Mouse (Mus musculus) megakaryocyte, embryonic 14.5 days (primary cell): Measurements from ENCODE around the gene 1300017J02Rik. TPM values are rescaled to one million over a fixed set of nuclear protein-coding genes. Genes with fewer than 3 reads are reported as not detected.
A peak's percentile ranks its signal among the peaks of the same experiment; 100 is the strongest.
"Not testable (repeated sequence)": the region's sequence is repeated elsewhere in the genome, so short reads cannot be mapped to it uniquely, and the experiment has no call there.

Source experiments
- H3K27me3 ChIP-seq: replicated peaks from 2 replicates; pipeline ENCODE3; 2012; ENCODE audit warnings: inconsistent platforms
- H3K36me3 ChIP-seq: replicated peaks from 2 replicates; pipeline ENCODE3; 2012; ENCODE audit warnings: low read length, inconsistent platforms, mixed read lengths
- H3K4me1 ChIP-seq: 2 replicates; pipeline ENCODE4 v1.6.1; 2012; ENCODE audit warnings: inconsistent platforms
- H3K4me3 ChIP-seq: replicated peaks from 2 replicates; pipeline ENCODE3; 2012; ENCODE audit warnings: moderate library complexity, mild to moderate bottlenecking, inconsistent platforms
- H3K9me3 ChIP-seq: 2 replicates; pipeline ENCODE4 v1.6.1; 2012; ENCODE audit warnings: inconsistent platforms
- FLI1 ChIP-seq: IDR thresholded peaks from 2 replicates; pipeline ENCODE4 v1.6.1; 2012; ENCODE audit warnings: low read length, inconsistent platforms, mixed read lengths
- GATA1 ChIP-seq: IDR thresholded peaks from 3 replicates; pipeline ENCODE4 v1.6.1; 2012; ENCODE audit warnings: mixed read lengths, low read length, inconsistent platforms, borderline replicate concordance
- polyA plus RNA-seq: library from polyadenylated mRNA; stranded (reverse); fragments of >175 nt; gene quantifications from 2 replicates; pipeline ENCODE4 v1.2.3, GENCODE M21; 2012; ENCODE audit warnings: low replicate concordance; ENCODE audit not compliant: insufficient read depth

1300017J02Rik gene
- not detected in 2 replicates for polyA plus RNA-seq

- peaks cover 18% of the 10 kb centered on the region for H3K4me1 ChIP-seq
- peak within 1 kb of the TSS; percentile 97 for H3K4me3 ChIP-seq
- peaks cover 30% of the 10 kb centered on the region for H3K36me3 ChIP-seq
- H3K9me3 ChIP-seq, result no peaks in the 10 kb centered on the region
- H3K27me3 ChIP-seq, result peaks cover 2% of the 10 kb centered on the region
- TF ChIP-seq FLI1, result peak; percentile 97
- no peak for TF ChIP-seq GATA1
These were observed at the start of gene 1300017J02Rik, which contains the start of gene Topbp1 for GRCm38 (mm10) chr9:103304927-103305326. TSS of gene 1300017J02Rik (minus strand) at chr9:103305082. TSS of gene Topbp1 (plus strand) at chr9:103305215.

- peaks cover 70% of the 10 kb centered on the region for H3K36me3 ChIP-seq
- H3K9me3 ChIP-seq, H3K4me3 ChIP-seq, H3K27me3 ChIP-seq: not testable (repeated sequence)
- H3K4me1 ChIP-seq, result peaks cover 14% of the 10 kb centered on the region
These were observed 48.8 kb upstream of the 1300017J02Rik start for GRCm38 (mm10) chr9:103353500-103354260.

GRCm38 (mm10) chr9:103348791-103349190 is 43.9 kb upstream of the 1300017J02Rik start:
- peaks cover 83% of the 10 kb centered on the region for H3K36me3 ChIP-seq
- H3K9me3 ChIP-seq, result no peaks in the 10 kb centered on the region

GRCm38 (mm10) chr9:103347996-103348490 is 43.2 kb upstream of the 1300017J02Rik start:
- TF ChIP-seq FLI1 (no peak), GATA1 (no peak)
- no peaks in the 10 kb centered on the region for H3K9me3 ChIP-seq
- H3K4me1 ChIP-seq, result peaks cover 27% of the 10 kb centered on the region
- no peaks in the 10 kb centered on the region for H3K27me3 ChIP-seq
- H3K4me3 ChIP-seq, result no peak overlapping the region
- peaks cover 91% of the 10 kb centered on the region for H3K36me3 ChIP-seq

More at GRCm38 (mm10) chr9:103348791-103349190, 43.9 kb upstream of the 1300017J02Rik start:
- Histone ChIP-seq H3K4me1 (peaks cover 27% of the 10 kb centered on the region), H3K4me3 (no peak overlapping the region), H3K27me3 (no peaks in the 10 kb centered on the region)
- TF ChIP-seq FLI1, result no peak
- TF ChIP-seq GATA1, result no peak

GRCm38 (mm10) chr9:103347045-103347444 is 42.2 kb upstream of the 1300017J02Rik start:
- H3K36me3 ChIP-seq, result peaks cover 92% of the 10 kb centered on the region
- H3K9me3 ChIP-seq, result no peaks in the 10 kb centered on the region
- no peak for TF ChIP-seq GATA1
- TF ChIP-seq FLI1, result no peak
- H3K4me1 ChIP-seq, result peaks cover 27% of the 10 kb centered on the region
- no peaks in the 10 kb centered on the region for H3K27me3 ChIP-seq
- no peak overlapping the region for H3K4me3 ChIP-seq

GRCm38 (mm10) chr9:103336912-103337311 is 32.0 kb upstream of the 1300017J02Rik start:
- Histone ChIP-seq H3K36me3 (peaks cover 92% of the 10 kb centered on the region), H3K4me1 (peaks cover 31% of the 10 kb centered on the region), H3K27me3 (no peaks in the 10 kb centered on the region)

GRCm38 (mm10) chr9:103332663-103333062 is 27.8 kb upstream of the 1300017J02Rik start:
- Histone ChIP-seq H3K36me3 (peaks cover 97% of the 10 kb centered on the region), H3K4me3 (no peak overlapping the region), H3K27me3 (no peaks in the 10 kb centered on the region), H3K9me3 (no peaks in the 10 kb centered on the region), H3K4me1 (peaks cover 35% of the 10 kb centered on the region)
- TF ChIP-seq GATA1 (no peak), FLI1 (no peak)

More at GRCm38 (mm10) chr9:103336912-103337311, 32.0 kb upstream of the 1300017J02Rik start:
- no peak overlapping the region for H3K4me3 ChIP-seq
- no peak for TF ChIP-seq GATA1
- no peak for TF ChIP-seq FLI1
- no peaks in the 10 kb centered on the region for H3K9me3 ChIP-seq

- Histone ChIP-seq H3K9me3 (peaks cover 14% of the 10 kb centered on the region), H3K4me1 (peaks cover 11% of the 10 kb centered on the region), H3K36me3 (peaks cover 96% of the 10 kb centered on the region), H3K27me3 (no peaks in the 10 kb centered on the region), H3K4me3 (no peak overlapping the region)
- TF ChIP-seq GATA1 (no peak), FLI1 (no peak)
These were observed 21.6 kb upstream of the 1300017J02Rik start for GRCm38 (mm10) chr9:103326449-103326848.

- H3K27me3 ChIP-seq, result no peaks in the 10 kb centered on the region
- TF ChIP-seq FLI1 (no peak), GATA1 (no peak)
- H3K9me3 ChIP-seq, result peaks cover 14% of the 10 kb centered on the region
- no peak overlapping the region for H3K4me3 ChIP-seq
- peaks cover 97% of the 10 kb centered on the region for H3K36me3 ChIP-seq
- peaks cover 7% of the 10 kb centered on the region for H3K4me1 ChIP-seq
These were observed 19.8 kb upstream of the 1300017J02Rik start for GRCm38 (mm10) chr9:103324678-103325077.

GRCm38 (mm10) chr9:103309832-103310231 is 5.0 kb upstream of the 1300017J02Rik start:
- H3K4me1 ChIP-seq, result peaks cover 21% of the 10 kb centered on the region
- H3K27me3 ChIP-seq, result no peaks in the 10 kb centered on the region
- TF ChIP-seq FLI1 (no peak), GATA1 (no peak)
- H3K9me3 ChIP-seq, result no peaks in the 10 kb centered on the region
- H3K36me3 ChIP-seq, result peaks cover 75% of the 10 kb centered on the region
- H3K4me3 ChIP-seq, result no peak overlapping the region
